Mouse (Mus musculus): ENCODE measurements around the gene 2700049A03Rik. TPM values are rescaled to one million over a fixed set of nuclear protein-coding genes. Genes with fewer than 3 reads are reported as not detected.
"Not testable (repeated sequence)": the region's sequence is repeated elsewhere in the genome, so short reads cannot be mapped to it uniquely, and the experiment has no call there.

2700049A03Rik gene
- 18.4 and 19.1 TPM in 2 replicates for total RNA-seq (2017)

GRCm38 (mm10) chr12:71136130-71136973, at the start of gene 2700049A03Rik, which contains the start of gene Timm9:
Gene 2700049A03Rik, plus strand, starts transcription at chr12:71136848.
Gene Timm9, minus strand, starts transcription at chr12:71136684.
- ATAC-seq (ENCODE audit: extremely low read depth, insufficient number of reproducible peaks, low FRiP score, poor library complexity, severe bottlenecking), result peak; percentile 72

GRCm38 (mm10) chr12:71104275-71104674, 32.4 kb upstream of the 2700049A03Rik start:
- ATAC-seq (ENCODE audit: extremely low read depth, insufficient number of reproducible peaks, low FRiP score, poor library complexity, severe bottlenecking), result not testable (repeated sequence)

- no peak for ATAC-seq (ENCODE audit: extremely low read depth, insufficient number of reproducible peaks, low FRiP score, poor library complexity, severe bottlenecking)
Measured at GRCm38 (mm10) chr12:71107216-71107771, 29.4 kb upstream of the 2700049A03Rik start.

- no peak for ATAC-seq (ENCODE audit: extremely low read depth, insufficient number of reproducible peaks, low FRiP score, poor library complexity, severe bottlenecking)
Measured at GRCm38 (mm10) chr12:71111331-71111730, 25.3 kb upstream of the 2700049A03Rik start, which contains the start of gene Tomm20l. Gene Tomm20l, plus strand, starts transcription at chr12:71111428.

GRCm38 (mm10) chr12:71113074-71113473, 23.6 kb upstream of the 2700049A03Rik start:
- no peak for ATAC-seq (ENCODE audit: extremely low read depth, insufficient number of reproducible peaks, low FRiP score, poor library complexity, severe bottlenecking)

GRCm38 (mm10) chr12:71113675-71114288, 22.9 kb upstream of the 2700049A03Rik start:
- ATAC-seq (ENCODE audit: extremely low read depth, insufficient number of reproducible peaks, low FRiP score, poor library complexity, severe bottlenecking), result peak; percentile 100

- no peak for ATAC-seq (ENCODE audit: extremely low read depth, insufficient number of reproducible peaks, low FRiP score, poor library complexity, severe bottlenecking)
Measured at GRCm38 (mm10) chr12:71116411-71116810, 20.2 kb upstream of the 2700049A03Rik start.

- ATAC-seq (ENCODE audit: extremely low read depth, insufficient number of reproducible peaks, low FRiP score, poor library complexity, severe bottlenecking), result no peak
Measured at GRCm38 (mm10) chr12:71122731-71123130, 13.9 kb upstream of the 2700049A03Rik start.

GRCm38 (mm10) chr12:71123286-71123685, 13.4 kb upstream of the 2700049A03Rik start:
- ATAC-seq (ENCODE audit: extremely low read depth, insufficient number of reproducible peaks, low FRiP score, poor library complexity, severe bottlenecking), result no peak

GRCm38 (mm10) chr12:71135581-71135980, 1.1 kb upstream of the 2700049A03Rik start:
- no peak for ATAC-seq (ENCODE audit: extremely low read depth, insufficient number of reproducible peaks, low FRiP score, poor library complexity, severe bottlenecking)

- ATAC-seq (ENCODE audit: extremely low read depth, insufficient number of reproducible peaks, low FRiP score, poor library complexity, severe bottlenecking), result peak; percentile 77
Measured at GRCm38 (mm10) chr12:71136974-71137491, 385 bp downstream of the 2700049A03Rik start.

GRCm38 (mm10) chr12:71137686-71138085, 1.0 kb downstream of the 2700049A03Rik start:
- no peak for ATAC-seq (ENCODE audit: extremely low read depth, insufficient number of reproducible peaks, low FRiP score, poor library complexity, severe bottlenecking)

GRCm38 (mm10) chr12:71139258-71139828, 2.7 kb downstream of the 2700049A03Rik start:
- no peak for ATAC-seq (ENCODE audit: extremely low read depth, insufficient number of reproducible peaks, low FRiP score, poor library complexity, severe bottlenecking)

GRCm38 (mm10) chr12:71141189-71141588, 4.5 kb downstream of the 2700049A03Rik start:
- no peak for ATAC-seq (ENCODE audit: extremely low read depth, insufficient number of reproducible peaks, low FRiP score, poor library complexity, severe bottlenecking)

- 0 out of 2 replicates have a peak, but pooled peaks have one; percentile 36 for ATAC-seq (ENCODE audit: extremely low read depth, insufficient number of reproducible peaks, low FRiP score, poor library complexity, severe bottlenecking)
Measured at GRCm38 (mm10) chr12:71147641-71148040, 11.0 kb downstream of the 2700049A03Rik start.

- no peak for ATAC-seq (ENCODE audit: extremely low read depth, insufficient number of reproducible peaks, low FRiP score, poor library complexity, severe bottlenecking)
Measured at GRCm38 (mm10) chr12:71148801-71149200, 12.2 kb downstream of the 2700049A03Rik start.

GRCm38 (mm10) chr12:71149456-71149855, 12.8 kb downstream of the 2700049A03Rik start:
- no peak for ATAC-seq (ENCODE audit: extremely low read depth, insufficient number of reproducible peaks, low FRiP score, poor library complexity, severe bottlenecking)

- ATAC-seq (ENCODE audit: extremely low read depth, insufficient number of reproducible peaks, low FRiP score, poor library complexity, severe bottlenecking), result no peak
Measured at GRCm38 (mm10) chr12:71150167-71150566, 13.5 kb downstream of the 2700049A03Rik start.

- no peak for ATAC-seq (ENCODE audit: extremely low read depth, insufficient number of reproducible peaks, low FRiP score, poor library complexity, severe bottlenecking)
Measured at GRCm38 (mm10) chr12:71154979-71155378, 18.3 kb downstream of the 2700049A03Rik start.

All from neutrophil, adult 5-6 weeks (primary cell).